ENCODE assay signal across 8 mouse cellular contexts in the genomic region with DNA sequence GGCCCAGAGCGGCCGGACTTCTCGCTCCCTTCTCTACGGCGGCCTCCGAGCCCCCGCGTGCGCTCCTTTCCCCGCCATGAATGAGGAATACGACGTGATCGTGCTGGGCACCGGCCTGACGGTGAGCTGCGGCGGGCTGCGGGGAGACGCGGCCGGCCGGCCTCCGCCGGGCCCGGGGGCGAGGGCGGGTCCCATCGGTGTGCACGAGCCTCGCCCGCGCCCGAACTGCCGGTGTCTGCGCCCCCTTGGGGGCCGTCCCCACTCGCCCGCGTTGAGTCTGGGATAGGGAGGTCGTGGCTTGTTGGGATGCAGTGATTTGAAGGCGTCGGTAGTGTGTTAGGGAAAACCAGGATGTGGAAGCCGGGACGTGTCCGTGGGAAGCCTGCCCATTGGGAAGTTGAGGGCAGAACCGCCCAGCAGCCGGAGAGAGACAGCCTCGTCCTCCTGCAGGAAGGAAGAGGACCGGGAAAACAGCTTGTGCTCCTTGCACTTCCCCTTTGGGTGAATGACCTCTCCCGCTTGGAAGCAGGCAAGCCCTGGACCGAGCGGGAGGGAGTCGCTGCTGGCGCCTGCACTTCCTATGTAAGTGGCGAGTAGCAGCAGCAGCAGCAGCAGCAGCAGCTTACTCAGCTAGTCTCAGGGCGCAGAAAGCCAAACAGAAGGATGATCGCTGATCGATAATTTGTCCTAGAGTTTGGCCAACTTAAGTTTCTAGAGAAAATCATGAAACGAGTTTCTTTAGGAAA. TPM values are rescaled to one million over a fixed set of nuclear protein-coding genes. Genes with fewer than 3 reads are reported as not detected.
DNase-seq lines count a peak whose midpoint lies in the region; ATAC-seq and TF ChIP-seq lines count a peak whose summit lies in the region.

No protein-coding gene starts in this region.

- TF ChIP-seq EP300 in ES-Bruce4 (IDR thresholded peaks at IDR 0.05; ENCODE audit: insufficient read depth, low read depth, low read length) = no peak

- no peak for TF ChIP-seq POLR2A in ES-Bruce4 (IDR thresholded peaks at IDR 0.05; ENCODE audit: insufficient read depth, low read length)

- H3K9ac ChIP-seq in ES-Bruce4 (ENCODE audit: low read depth, poor library complexity, severe bottlenecking) = peak overlapping the region; percentile 88
- peak overlapping the region; percentile 97 for H3K9ac ChIP-seq in forebrain, embryonic 12.5 days
- peak overlapping the region; percentile 100 for H3K9ac ChIP-seq in heart, embryonic 16.5 days (ENCODE audit: low read length)
- peak overlapping the region; percentile 86 for H3K9ac ChIP-seq in liver, embryonic 15.5 days

- H3K4me1 ChIP-seq in ES-Bruce4 (ENCODE audit: control insufficient read depth, insufficient read depth, low read length) = no peaks in the 10 kb centered on the region
- peaks cover 10% of the 10 kb centered on the region; the same call in 1 of the 2 replicates for H3K4me1 ChIP-seq in brown adipose tissue, adult 24 weeks (ENCODE audit: control insufficient read depth, insufficient read depth, insufficient read length, low read length)
- H3K4me1 ChIP-seq in forebrain, embryonic 12.5 days = peaks cover 37% of the 10 kb centered on the region
- peaks cover 30% of the 10 kb centered on the region for H3K4me1 ChIP-seq in heart, embryonic 16.5 days (ENCODE audit: control insufficient read depth, insufficient read depth, low read length)
- peaks cover 43% of the 10 kb centered on the region for H3K4me1 ChIP-seq in liver, embryonic 15.5 days (replicated peaks)

- peak; percentile 83 to 94 for DNase-seq in kidney, postnatal 25 days
- DNase-seq in neural tube, embryonic 10.5 days (ENCODE audit: extremely low spot score, low spot score) = peak; percentile 81
- peak; percentile 79 for DNase-seq in testis, postnatal 10 days (ENCODE audit: low spot score)

- peak overlapping the region; percentile 38 for H3K27ac ChIP-seq in ES-Bruce4 (ENCODE audit: insufficient read depth, low read length)
- peak overlapping the region; percentile 96 for H3K27ac ChIP-seq in brown adipose tissue, adult 24 weeks (replicated peaks; ENCODE audit: low read depth, low read length)
- peak overlapping the region; percentile 99 for H3K27ac ChIP-seq in forebrain, embryonic 12.5 days
- peak overlapping the region; percentile 99 for H3K27ac ChIP-seq in heart, embryonic 16.5 days (ENCODE audit: low read length)
- peak overlapping the region; percentile 96 for H3K27ac ChIP-seq in liver, embryonic 15.5 days (replicated peaks)

- under 1% methylated on average over 59 of the region's 59 CpGs for WGBS in forebrain, embryonic 12.5 days
- under 1% methylated on average over 59 of the region's 59 CpGs for WGBS in heart, embryonic 16.5 days
- under 1% methylated on average over 59 of the region's 59 CpGs for WGBS in liver, embryonic 15.5 days (ENCODE audit: insufficient replicate concordance)

- peak overlapping the region; percentile 71 for H3K4me2 ChIP-seq in forebrain, embryonic 12.5 days
- peak overlapping the region; percentile 86 for H3K4me2 ChIP-seq in heart, embryonic 16.5 days (ENCODE audit: low read depth, low read length)
- H3K4me2 ChIP-seq in liver, embryonic 15.5 days = peak overlapping the region; percentile 83

- no peaks in the 10 kb centered on the region for H3K9me3 ChIP-seq in ES-Bruce4 (replicated peaks; ENCODE audit: control insufficient read depth, insufficient read depth, low read length, poor library complexity, severe bottlenecking)
- H3K9me3 ChIP-seq in forebrain, embryonic 12.5 days = peaks cover 4% of the 10 kb centered on the region; the same call in 1 of the 2 replicates
- 0 out of 2 replicates have a peak, but pooled peaks cover 5% of the 10 kb centered on the region for H3K9me3 ChIP-seq in heart, embryonic 16.5 days (replicated peaks; ENCODE audit: control insufficient read depth, low read length)
- no peaks in the 10 kb centered on the region for H3K9me3 ChIP-seq in liver, embryonic 15.5 days (replicated peaks)

- 0 out of 2 replicates have a peak, but pooled peaks cover 2% of the 10 kb centered on the region for H3K36me3 ChIP-seq in ES-Bruce4 (ENCODE audit: control insufficient read depth, insufficient read depth, low read length, poor library complexity, severe bottlenecking)
- no peaks in the 10 kb centered on the region for H3K36me3 ChIP-seq in forebrain, embryonic 12.5 days (replicated peaks)
- no peaks in the 10 kb centered on the region for H3K36me3 ChIP-seq in heart, embryonic 16.5 days (ENCODE audit: control insufficient read depth, insufficient read depth)
- H3K36me3 ChIP-seq in liver, embryonic 15.5 days (replicated peaks) = no peaks in the 10 kb centered on the region

- peak overlapping the region; percentile 91 for H3K4me3 ChIP-seq in ES-Bruce4 (ENCODE audit: low read depth, low read length)
- peak overlapping the region; percentile 92 for H3K4me3 ChIP-seq in brown adipose tissue, adult 24 weeks (ENCODE audit: insufficient read depth, low read depth, low read length)
- peak overlapping the region; percentile 94 for H3K4me3 ChIP-seq in forebrain, embryonic 12.5 days (replicated peaks)
- peak overlapping the region; percentile 100 for H3K4me3 ChIP-seq in heart, embryonic 16.5 days (ENCODE audit: low read length)
- peak overlapping the region; percentile 70 for H3K4me3 ChIP-seq in liver, embryonic 15.5 days (replicated peaks)

- TF ChIP-seq CTCF in ES-Bruce4 (IDR thresholded peaks at IDR 0.05; ENCODE audit: low read depth, low read length) = no peak

- ATAC-seq in forebrain, embryonic 12.5 days (ENCODE audit: low FRiP score) = peak; percentile 62
- peak; percentile 55 for ATAC-seq in heart, embryonic 16.5 days (replicated peaks; ENCODE audit: extremely low read depth, insufficient read depth, low FRiP score)
- ATAC-seq in liver, embryonic 15.5 days (ENCODE audit: insufficient read depth) = peak; percentile 69

- H3K27me3 ChIP-seq in ES-Bruce4 (ENCODE audit: control insufficient read depth, insufficient read depth, low read length, poor library complexity, severe bottlenecking) = no peaks in the 10 kb centered on the region
- H3K27me3 ChIP-seq in forebrain, embryonic 12.5 days = no peaks in the 10 kb centered on the region
- H3K27me3 ChIP-seq in heart, embryonic 16.5 days (ENCODE audit: control insufficient read depth, insufficient read depth, low read length) = no peaks in the 10 kb centered on the region
- no peaks in the 10 kb centered on the region for H3K27me3 ChIP-seq in liver, embryonic 15.5 days

RNA-seq across cellular contexts. Expression of a gene that starts 0.5 kb away (rescaled TPM):
- polyA plus RNA-seq in ES-Bruce4 (2011; ENCODE audit: insufficient read depth, insufficient read length, low read depth, missing spikeins) = 808 and 834 TPM in 2 replicates
- polyA plus RNA-seq in brown adipose tissue, adult 24 weeks (2012; ENCODE audit: insufficient read depth, insufficient read length, missing spikeins) = 287 and 477 TPM in 2 replicates
- polyA plus RNA-seq in forebrain, embryonic 12.5 days (2016; fragmentation: Nextera tagmentation; extraction: Ambion mirVana) = 434 and 459 TPM in 2 replicates
- polyA plus RNA-seq in heart, embryonic 16.5 days (2015; fragmentation: Nextera tagmentation; extraction: Ambion mirVana) = 325 and 342 TPM in 2 replicates
- polyA plus RNA-seq in liver, embryonic 15.5 days (2015; fragmentation: Nextera tagmentation; extraction: Ambion mirVana) = 147 and 156 TPM in 2 replicates

Comparison
In these comparisons a context has a peak if more than half of its experiments do, and no peak if none do; other contexts are left out.
1. Peak in every context shown above with its lines: DNase-seq, ATAC-seq, H3K4me3 ChIP-seq and H3K27ac ChIP-seq.
2. H3K27ac ChIP-seq: peak in every context shown above with its lines; median percentile 99 in forebrain, embryonic 12.5 days; 99 in heart, embryonic 16.5 days; 96 in brown adipose tissue, adult 24 weeks; 96 in liver, embryonic 15.5 days; 38 in ES-Bruce4.